Mouse (Mus musculus) limb, embryonic 11.5 days (tissue): ENCODE measurements at regions not wholly inside any gene's neighbourhood (a gene's known extent, or its start where the extent isn't known, plus 50 kb on each side); places are given as distances from the start of the nearest gene placed in this dataset.
"Not testable (repeated sequence)": the region's sequence is repeated elsewhere in the genome, so short reads cannot be mapped to it uniquely, and the experiment has no call there.

Source experiments
- ATAC-seq: fragments of 200-750 bp; cut with Nextera tagmentation; 2 replicates; pipeline ENCODE4 v1.8.0; 2017; ENCODE audit warnings: low read depth; ENCODE audit not compliant: insufficient number of reproducible peaks, low FRiP score, low TSS enrichment
- DNase-seq: peaks from one replicate; pipeline ENCODE4 v3.0.0-alpha.2; 2015; ENCODE audit warnings: low spot score
- H3K27ac ChIP-seq: fragments of 300-500 bp; sonication (generic); replicated peaks from 2 replicates; pipeline ENCODE4 v1.5.1; 2014; ENCODE audit warnings: low read depth, mild to moderate bottlenecking, low read length
- H3K27me3 ChIP-seq: fragments of 300-500 bp; sonication (generic); 2 replicates; pipeline ENCODE4 v1.6.1; 2014; ENCODE audit warnings: mild to moderate bottlenecking, low read length, mixed read lengths; ENCODE audit not compliant: control insufficient read depth, insufficient read depth
- H3K36me3 ChIP-seq: fragments of 300-500 bp; sonication (generic); 2 replicates; pipeline ENCODE4 v1.6.1; 2014; ENCODE audit warnings: mild to moderate bottlenecking, low read length, moderate library complexity, mixed read lengths; ENCODE audit not compliant: control insufficient read depth, insufficient read depth
- H3K4me1 ChIP-seq: fragments of 300-500 bp; sonication (generic); 2 replicates; pipeline ENCODE4 v1.6.1; 2014; ENCODE audit warnings: low read length, mixed read lengths; ENCODE audit not compliant: control insufficient read depth, insufficient read depth
- H3K4me2 ChIP-seq: fragments of 300-500 bp; sonication (generic); 2 replicates; pipeline ENCODE4 v1.6.1; 2014; ENCODE audit warnings: low read depth, mild to moderate bottlenecking, moderate library complexity; ENCODE audit not compliant: severe bottlenecking
- H3K4me3 ChIP-seq: fragments of 300-500 bp; sonication (generic); 2 replicates; pipeline ENCODE4 v1.5.1; 2014; ENCODE audit warnings: low read depth, low read length
- H3K9ac ChIP-seq: fragments of 300-500 bp; sonication (generic); 2 replicates; pipeline ENCODE4 v1.6.1; 2014; ENCODE audit warnings: mild to moderate bottlenecking, low read length
- H3K9me3 ChIP-seq: fragments of 300-500 bp; sonication (generic); 2 replicates; pipeline ENCODE4 v1.6.1; 2016; ENCODE audit warnings: low read length; ENCODE audit not compliant: control insufficient read depth
- WGBS: fragments of 180-500 bp; shearing (Covaris S2); extraction: QIAGEN DNeasy Blood & Tissue Kit; methylation state at CpG from one replicate; pipeline ENCODE4 v1.1.7; 2014; 5-methylcytosine and 5-hydroxymethylcytosine counted together

- H3K4me3 ChIP-seq, ATAC-seq, H3K36me3 ChIP-seq, H3K4me2 ChIP-seq, H3K9ac ChIP-seq, H3K27me3 ChIP-seq, H3K27ac ChIP-seq, H3K9me3 ChIP-seq, DNase-seq, H3K4me1 ChIP-seq: not testable (repeated sequence)
- 80% methylated on average over 2 of the region's 2 CpGs for WGBS
Measured at GRCm38 (mm10) chr8:103798630-103799029, 302.8 kb upstream of the Cdh5 start.

DNA sequence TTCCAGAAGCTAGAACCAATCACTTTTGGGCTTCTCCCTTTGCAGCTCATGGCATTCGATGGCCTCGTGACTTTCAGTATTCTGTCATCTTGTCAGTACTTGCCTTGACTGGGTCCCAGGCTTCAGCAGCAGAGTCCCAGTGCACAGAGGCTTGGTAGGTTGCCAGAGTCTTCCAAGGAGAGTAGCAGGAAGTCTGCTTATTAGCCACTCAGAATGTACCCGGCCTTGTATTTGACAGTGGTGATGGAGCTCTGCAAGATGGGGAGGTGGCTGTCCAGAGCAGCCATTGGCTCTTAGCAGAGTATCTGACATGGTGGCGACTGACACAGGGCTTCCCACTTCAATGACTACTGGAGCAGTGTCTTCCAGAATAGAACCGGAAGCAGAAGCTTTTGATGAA, 293.3 kb upstream of the Cdh5 start:
- H3K27ac ChIP-seq: no peak overlapping the region
- WGBS: 78% methylated on average over 5 of the region's 5 CpGs

GRCm38 (mm10) chr8:103808580-103808979, 292.8 kb upstream of the Cdh5 start:
- H3K4me3 ChIP-seq: no peak overlapping the region
- WGBS: 52% methylated on average over 8 of the region's 8 CpGs

More for the DNA sequence above, 293.3 kb upstream of the Cdh5 start:
- no peak overlapping the region for H3K4me3 ChIP-seq
- H3K9me3 ChIP-seq: no peaks in the 10 kb centered on the region
- no peak overlapping the region for H3K4me2 ChIP-seq
- H3K27me3 ChIP-seq: no peaks in the 10 kb centered on the region
- ATAC-seq (no peak), DNase-seq (no peak)
- no peaks in the 10 kb centered on the region for H3K36me3 ChIP-seq
- H3K4me1 ChIP-seq: no peaks in the 10 kb centered on the region; the same call in 1 of the 2 replicates
- H3K9ac ChIP-seq: no peak overlapping the region

GRCm38 (mm10) chr8:103809140-103809539, 292.3 kb upstream of the Cdh5 start:
- Histone ChIP-seq H3K36me3 (no peaks in the 10 kb centered on the region), H3K9ac (no peak overlapping the region), H3K27me3 (no peaks in the 10 kb centered on the region), H3K4me2 (no peak overlapping the region), H3K9me3 (no peaks in the 10 kb centered on the region), H3K27ac (no peak overlapping the region), H3K4me3 (no peak overlapping the region), H3K4me1 (no peaks in the 10 kb centered on the region; the same call in 1 of the 2 replicates)
- peak; percentile 52 for DNase-seq
- no peak for ATAC-seq
- 49% methylated on average over 7 of the region's 7 CpGs for WGBS

More at GRCm38 (mm10) chr8:103808580-103808979, 292.8 kb upstream of the Cdh5 start:
- Histone ChIP-seq H3K36me3 (no peaks in the 10 kb centered on the region), H3K4me1 (no peaks in the 10 kb centered on the region; the same call in 1 of the 2 replicates), H3K4me2 (no peak overlapping the region), H3K27ac (no peak overlapping the region), H3K9ac (no peak overlapping the region), H3K27me3 (no peaks in the 10 kb centered on the region), H3K9me3 (no peaks in the 10 kb centered on the region)
- ATAC-seq (no peak), DNase-seq (no peak)

- Histone ChIP-seq H3K27ac (peak overlapping the region; percentile 60), H3K4me1 (peaks cover 3% of the 10 kb centered on the region; the same call in 1 of the 2 replicates), H3K4me3 (no peak overlapping the region), H3K9ac (no peak overlapping the region), H3K27me3 (no peaks in the 10 kb centered on the region), H3K9me3 (no peaks in the 10 kb centered on the region), H3K4me2 (no peak overlapping the region), H3K36me3 (no peaks in the 10 kb centered on the region)
- ATAC-seq (peak; percentile 42; the same call in 1 of the 2 replicates), DNase-seq (peak; percentile 44)
- WGBS: 32% methylated on average over 10 of the region's 10 CpGs
Measured at GRCm38 (mm10) chr8:103813954-103814591, 287.4 kb upstream of the Cdh5 start.

DNA sequence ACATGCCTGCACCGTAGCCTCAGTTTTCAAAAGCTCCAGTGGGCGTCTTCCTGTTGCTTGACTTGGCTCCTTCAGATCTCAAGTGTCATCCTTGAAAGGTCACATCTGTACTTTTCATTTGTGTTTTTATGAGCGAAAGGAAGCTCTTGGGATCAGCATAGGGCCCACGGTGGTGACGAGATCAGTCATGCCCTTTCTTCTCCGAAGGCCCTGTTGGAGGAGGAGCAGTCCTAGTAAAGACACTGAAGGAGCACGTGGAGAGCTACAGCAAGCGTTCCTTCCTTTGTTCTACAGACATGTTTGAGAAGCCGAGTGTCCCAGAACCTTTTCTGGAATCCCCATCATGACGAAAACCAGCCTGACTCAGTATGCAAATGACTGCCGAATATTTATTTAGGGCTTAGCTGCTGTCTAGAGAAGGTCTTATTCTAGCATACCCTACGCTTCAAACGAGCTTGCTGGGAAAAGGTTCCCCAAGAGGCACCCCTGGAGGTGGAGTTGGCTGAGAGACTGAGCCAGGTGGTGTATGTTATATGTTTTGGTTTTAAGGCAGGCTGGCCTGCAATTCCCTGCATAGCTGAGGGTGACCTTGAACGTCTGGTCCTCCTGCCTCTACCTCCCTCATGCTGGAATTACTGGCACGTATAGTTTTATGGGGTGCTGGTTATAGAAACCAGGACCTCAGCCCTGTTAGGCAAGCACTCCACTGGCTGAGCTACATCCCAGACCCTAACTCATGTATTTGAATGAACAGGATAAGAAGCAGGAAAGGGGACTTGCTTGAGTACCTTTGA, 285.1 kb upstream of the Cdh5 start:
- Histone ChIP-seq H3K27me3 (no peaks in the 10 kb centered on the region), H3K4me3 (no peak overlapping the region), H3K4me1 (peaks cover 3% of the 10 kb centered on the region; the same call in 1 of the 2 replicates), H3K9me3 (no peaks in the 10 kb centered on the region), H3K9ac (no peak overlapping the region), H3K36me3 (no peaks in the 10 kb centered on the region), H3K4me2 (no peak overlapping the region), H3K27ac (no peak overlapping the region)
- 66% methylated on average over 15 of the region's 15 CpGs for WGBS
- DNase-seq (peak; percentile 54), ATAC-seq (peak; percentile 54)

DNA sequence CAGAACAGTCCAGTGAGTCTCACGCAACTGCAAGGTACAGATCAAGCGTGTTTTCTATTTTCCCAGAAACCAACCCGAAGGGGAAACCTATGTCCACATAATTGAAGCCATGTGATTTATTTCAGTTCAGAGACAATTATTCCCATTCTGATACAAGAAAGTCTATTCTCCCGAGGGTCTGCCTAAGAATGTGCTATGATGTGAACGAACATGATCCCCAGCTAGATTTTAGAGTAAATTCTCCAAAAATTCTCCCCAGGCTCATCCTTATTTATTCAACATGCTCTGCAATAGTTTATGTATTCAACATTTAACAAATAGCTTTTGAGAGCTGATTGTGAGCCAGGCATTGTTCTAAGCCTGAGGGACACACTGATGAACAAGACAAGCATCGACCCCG, 277.9 kb upstream of the Cdh5 start:
- H3K36me3 ChIP-seq: no peaks in the 10 kb centered on the region
- no peak overlapping the region for H3K27ac ChIP-seq
- DNase-seq (no peak), ATAC-seq (no peak)
- H3K27me3 ChIP-seq: no peaks in the 10 kb centered on the region
- no peak overlapping the region for H3K4me2 ChIP-seq
- no peak overlapping the region for H3K9ac ChIP-seq
- 85% methylated on average over 7 of the region's 7 CpGs for WGBS
- no peaks in the 10 kb centered on the region for H3K4me1 ChIP-seq
- H3K4me3 ChIP-seq: no peak overlapping the region
- H3K9me3 ChIP-seq: no peaks in the 10 kb centered on the region

- ATAC-seq (no peak), DNase-seq (no peak)
- Histone ChIP-seq H3K4me2 (no peak overlapping the region), H3K9me3 (no peaks in the 10 kb centered on the region), H3K4me1 (no peaks in the 10 kb centered on the region), H3K36me3 (no peaks in the 10 kb centered on the region), H3K4me3 (no peak overlapping the region), H3K27me3 (no peaks in the 10 kb centered on the region), H3K9ac (no peak overlapping the region), H3K27ac (no peak overlapping the region)
- WGBS: 25% methylated on average over 1 of the region's 1 CpGs
Measured at GRCm38 (mm10) chr8:103824747-103825146, 276.7 kb upstream of the Cdh5 start.
